Mouse (Mus musculus): ENCODE results near the gene Rbfox1.

Gene Rbfox1

GRCm38 (mm10) chr16:7200239-7200638 lies 1315.1 kb downstream of the Rbfox1 start:
- DNase-seq (ENCODE audit: inconsistent age in 2 of 2, low spot score in 1 of 2), result no peak

GRCm38 (mm10) chr16:7201816-7202215 lies 1316.7 kb downstream of the Rbfox1 start:
- no peak for DNase-seq (ENCODE audit: inconsistent age in 2 of 2, low spot score in 1 of 2)

GRCm38 (mm10) chr16:7206116-7206900 lies 1321.2 kb downstream of the Rbfox1 start:
- no peak for DNase-seq (ENCODE audit: inconsistent age in 2 of 2, low spot score in 1 of 2)

DNA sequence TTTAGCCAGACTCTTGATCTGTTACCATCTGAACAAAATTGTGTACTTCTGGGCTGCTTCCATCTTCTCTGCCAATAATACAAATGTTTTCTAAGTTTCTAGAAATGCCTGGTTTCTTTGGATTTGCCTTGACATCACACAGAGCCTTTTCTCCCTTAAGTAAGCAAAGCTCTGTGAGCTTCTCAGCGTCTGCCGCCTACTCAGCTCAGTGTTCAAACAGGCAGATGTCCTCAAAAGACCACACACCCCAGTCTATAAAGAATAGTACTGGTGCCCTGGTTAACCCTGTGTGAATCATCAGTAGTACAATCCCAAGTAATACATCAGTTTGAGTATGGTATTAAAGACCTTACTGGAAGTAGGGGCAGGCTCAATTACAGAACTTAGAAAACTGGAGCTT lies 1322.4 kb downstream of the Rbfox1 start:
- no peak for DNase-seq (ENCODE audit: inconsistent age in 2 of 2, low spot score in 1 of 2)

- no peak for DNase-seq (ENCODE audit: inconsistent age in 2 of 2, low spot score in 1 of 2)
These were observed 1327.6 kb downstream of the Rbfox1 start for GRCm38 (mm10) chr16:7212756-7213155.

DNA sequence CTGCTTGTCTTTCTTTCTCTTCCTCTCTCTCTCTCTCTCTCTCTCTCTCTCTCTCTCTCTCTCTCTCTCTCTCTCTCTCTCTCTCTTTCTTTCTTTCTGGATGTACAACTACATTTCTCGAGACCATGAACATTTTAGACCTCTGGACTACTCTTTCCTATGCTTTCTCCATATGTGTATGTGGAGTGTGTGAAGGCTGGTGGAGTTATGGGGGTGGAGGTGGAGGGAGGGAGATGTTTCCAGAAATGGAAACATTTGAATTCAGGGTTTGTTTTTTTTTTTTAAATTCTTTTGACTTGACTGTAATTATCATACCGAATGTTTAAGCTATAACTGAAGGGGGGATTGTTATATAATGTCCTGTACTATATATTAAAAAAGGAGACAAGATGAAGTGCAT lies 1338.1 kb downstream of the Rbfox1 start:
- DNase-seq (ENCODE audit: inconsistent age in 2 of 2, low spot score in 1 of 2), result no peak

- DNase-seq (ENCODE audit: inconsistent age in 2 of 2, low spot score in 1 of 2), result no peak
These were observed 1340.8 kb downstream of the Rbfox1 start for GRCm38 (mm10) chr16:7226000-7226399.

DNA sequence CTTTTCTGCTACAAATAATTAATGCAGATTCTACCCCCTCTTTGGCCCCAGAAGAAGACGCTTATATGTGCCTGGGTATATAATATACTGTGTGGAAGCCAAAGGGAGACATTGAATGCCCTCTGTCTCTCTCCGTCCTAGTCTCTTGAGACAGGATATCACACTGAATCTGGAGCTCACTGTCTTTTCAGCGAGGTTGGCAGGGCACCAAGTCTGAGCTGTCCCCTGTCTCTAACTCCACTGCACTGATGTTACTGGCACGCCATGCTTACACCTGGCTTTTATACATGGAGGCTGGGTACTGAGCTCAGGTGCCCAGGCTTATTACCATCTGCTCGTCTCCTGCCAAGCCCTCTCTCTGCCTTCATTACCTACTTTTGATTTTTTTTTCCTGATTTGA lies 1343.1 kb downstream of the Rbfox1 start:
- DNase-seq (ENCODE audit: inconsistent age in 2 of 2, low spot score in 1 of 2), result no peak

GRCm38 (mm10) chr16:7229232-7229631 lies 1344.1 kb downstream of the Rbfox1 start:
- DNase-seq (ENCODE audit: inconsistent age in 2 of 2, low spot score in 1 of 2), result no peak

GRCm38 (mm10) chr16:7241627-7242026 lies 1356.5 kb downstream of the Rbfox1 start:
- no peak for DNase-seq (ENCODE audit: inconsistent age in 2 of 2, low spot score in 1 of 2)

- DNase-seq (ENCODE audit: inconsistent age in 2 of 2, low spot score in 1 of 2), result no peak
These were observed 1357.3 kb downstream of the Rbfox1 start for GRCm38 (mm10) chr16:7242501-7242900.

GRCm38 (mm10) chr16:7244382-7244781 lies 1359.2 kb downstream of the Rbfox1 start:
- no peak for DNase-seq (ENCODE audit: inconsistent age in 2 of 2, low spot score in 1 of 2)

GRCm38 (mm10) chr16:7251696-7252095 lies 1366.5 kb downstream of the Rbfox1 start:
- DNase-seq (ENCODE audit: inconsistent age in 2 of 2, low spot score in 1 of 2), result no peak

DNA sequence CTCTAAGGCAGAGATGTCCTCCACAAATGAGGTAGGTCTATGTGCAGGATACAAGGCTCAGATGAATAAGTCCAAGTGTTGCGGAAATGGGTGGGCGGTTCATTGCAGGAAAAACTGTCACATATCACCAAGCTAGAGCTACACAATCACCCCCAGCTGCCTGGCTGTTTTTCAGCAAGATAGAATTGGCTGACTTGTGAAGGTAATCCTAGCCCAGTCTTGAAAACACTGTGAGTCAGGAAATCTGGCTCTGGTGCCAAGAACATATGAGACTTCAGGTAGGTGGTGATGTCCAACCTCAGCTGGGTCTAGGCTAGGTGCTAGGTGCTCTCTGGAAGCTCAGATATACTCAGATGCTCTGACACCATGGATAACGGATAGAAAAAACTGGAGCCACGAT lies 1372.2 kb downstream of the Rbfox1 start:
- DNase-seq (ENCODE audit: inconsistent age in 2 of 2, low spot score in 1 of 2), result no peak

GRCm38 (mm10) chr16:7263261-7263660 lies 1378.1 kb downstream of the Rbfox1 start:
- DNase-seq (ENCODE audit: inconsistent age in 2 of 2, low spot score in 1 of 2), result no peak

GRCm38 (mm10) chr16:7265715-7266114 lies 1380.6 kb downstream of the Rbfox1 start:
- DNase-seq (ENCODE audit: inconsistent age in 2 of 2, low spot score in 1 of 2), result no peak

DNA sequence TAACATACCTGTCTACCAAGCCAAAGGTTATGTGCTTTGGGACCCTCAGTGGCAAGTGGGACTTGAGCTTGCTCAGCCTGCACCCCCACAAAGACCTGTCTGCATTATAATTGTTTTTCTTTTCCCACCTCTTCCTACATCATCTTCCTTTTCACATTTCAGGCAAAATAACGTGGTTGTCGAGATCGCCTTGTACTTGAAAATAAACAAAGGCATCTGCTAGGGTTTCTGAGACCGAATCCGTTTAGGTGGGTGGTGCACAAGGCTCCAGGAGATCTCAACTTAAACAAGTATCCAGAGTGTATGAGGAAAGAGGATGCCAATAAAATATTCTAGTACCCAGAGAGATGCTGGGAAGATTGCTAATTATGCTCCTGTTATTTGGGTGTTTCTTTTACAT lies 1390.3 kb downstream of the Rbfox1 start:
- DNase-seq (ENCODE audit: inconsistent age in 2 of 2, low spot score in 1 of 2), result no peak

DNA sequence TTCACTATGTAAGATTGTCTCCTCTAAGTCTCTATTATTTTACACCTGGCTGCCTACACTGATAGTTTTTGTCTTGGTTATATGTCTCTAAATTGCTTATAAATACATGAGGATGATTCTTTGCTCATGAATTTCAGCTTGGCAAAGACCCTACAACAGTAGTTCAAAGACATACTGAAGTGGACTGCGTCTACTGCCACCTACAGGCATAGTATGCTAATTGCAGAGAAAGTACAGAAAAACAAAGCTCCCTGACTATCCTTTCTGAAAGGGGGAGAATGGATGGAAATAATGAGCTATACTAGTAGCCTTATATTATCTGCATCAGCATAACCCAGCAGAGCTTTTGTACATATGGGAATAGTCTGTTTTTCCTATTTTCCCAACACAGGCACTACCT lies 1390.7 kb downstream of the Rbfox1 start:
- no peak for DNase-seq (ENCODE audit: inconsistent age in 2 of 2, low spot score in 1 of 2)

DNA sequence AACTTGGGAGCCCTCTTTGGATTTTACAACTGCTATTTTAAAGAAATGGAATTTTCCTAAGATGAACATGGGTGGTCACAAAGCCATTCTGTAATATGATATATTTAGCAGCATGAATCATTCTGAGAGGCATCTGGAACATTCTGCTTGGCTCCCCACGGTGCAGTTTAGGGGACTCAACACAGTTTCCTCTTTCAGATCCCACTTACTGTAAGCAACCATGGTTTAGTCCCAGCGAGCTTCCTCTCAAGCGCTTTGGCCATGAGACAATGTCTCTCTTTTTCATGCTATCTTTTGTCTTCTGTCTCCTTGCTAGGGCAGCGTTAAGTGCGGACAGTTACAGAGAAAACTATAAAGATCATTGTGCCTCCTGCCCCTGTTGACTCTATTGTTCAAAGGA lies 1394.4 kb downstream of the Rbfox1 start:
- peak in 1 of 2 experiments; percentile 33 for DNase-seq (ENCODE audit: inconsistent age in 2 of 2, low spot score in 1 of 2)

GRCm38 (mm10) chr16:7282257-7282656 lies 1397.1 kb downstream of the Rbfox1 start:
- peak; percentile 12 to 33 for DNase-seq (ENCODE audit: inconsistent age in 2 of 2, low spot score in 1 of 2)

GRCm38 (mm10) chr16:7292985-7293805 lies 1408.0 kb downstream of the Rbfox1 start:
- no peak for DNase-seq (ENCODE audit: inconsistent age in 2 of 2, low spot score in 1 of 2)

- no peak for DNase-seq (ENCODE audit: inconsistent age in 2 of 2, low spot score in 1 of 2)
These were observed 1417.3 kb downstream of the Rbfox1 start for GRCm38 (mm10) chr16:7302416-7302815.
